Mouse (Mus musculus) spleen, postnatal 14 days (tissue): ENCODE measurements at regions not wholly inside any gene's neighbourhood (a gene's known extent, or its start where the extent isn't known, plus 50 kb on each side); places are given as distances from the start of the nearest gene placed in this dataset.
"Not testable (repeated sequence)": the region's sequence is repeated elsewhere in the genome, so short reads cannot be mapped to it uniquely, and the experiment has no call there.

Experiments used
- DNase-seq, 2 experiments: peaks; one replicate each; pipeline ENCODE4 v3.0.0; 2021 to 2022; ENCODE audit warnings: low spot score in 2 of 2

- DNase-seq: no peak
Observed at GRCm38 (mm10) chr13:46038441-46039331, 73.9 kb upstream of the Atxn1 start.

- no peak for DNase-seq
Observed at GRCm38 (mm10) chr13:46032281-46032680, 67.5 kb upstream of the Atxn1 start.

GRCm38 (mm10) chr13:46026018-46026417 lies 61.2 kb upstream of the Atxn1 start:
- DNase-seq: no peak

- DNase-seq: no peak
Observed at GRCm38 (mm10) chr13:46023630-46024041, 58.8 kb upstream of the Atxn1 start.

GRCm38 (mm10) chr13:46023187-46023586 lies 58.4 kb upstream of the Atxn1 start:
- DNase-seq: no peak

GRCm38 (mm10) chr13:46020945-46021835 lies 56.4 kb upstream of the Atxn1 start:
- DNase-seq: no peak

GRCm38 (mm10) chr13:46019431-46020166 lies 54.8 kb upstream of the Atxn1 start:
- no peak for DNase-seq

- no peak for DNase-seq
Observed at GRCm38 (mm10) chr13:46018903-46019430, 54.2 kb upstream of the Atxn1 start.

- DNase-seq: no peak
Observed at GRCm38 (mm10) chr13:46017742-46018141, 52.9 kb upstream of the Atxn1 start.

GRCm38 (mm10) chr13:46017011-46017410 lies 52.2 kb upstream of the Atxn1 start:
- not testable (repeated sequence) for DNase-seq

- DNase-seq: no peak
Observed at GRCm38 (mm10) chr13:46015231-46015630, 50.4 kb upstream of the Atxn1 start.

GRCm38 (mm10) chr13:46014637-46015036 lies 49.8 kb upstream of the Atxn1 start:
- DNase-seq: no peak
